Mouse (Mus musculus): ENCODE data around the gene Pim1.

Pim1 gene

DNA sequence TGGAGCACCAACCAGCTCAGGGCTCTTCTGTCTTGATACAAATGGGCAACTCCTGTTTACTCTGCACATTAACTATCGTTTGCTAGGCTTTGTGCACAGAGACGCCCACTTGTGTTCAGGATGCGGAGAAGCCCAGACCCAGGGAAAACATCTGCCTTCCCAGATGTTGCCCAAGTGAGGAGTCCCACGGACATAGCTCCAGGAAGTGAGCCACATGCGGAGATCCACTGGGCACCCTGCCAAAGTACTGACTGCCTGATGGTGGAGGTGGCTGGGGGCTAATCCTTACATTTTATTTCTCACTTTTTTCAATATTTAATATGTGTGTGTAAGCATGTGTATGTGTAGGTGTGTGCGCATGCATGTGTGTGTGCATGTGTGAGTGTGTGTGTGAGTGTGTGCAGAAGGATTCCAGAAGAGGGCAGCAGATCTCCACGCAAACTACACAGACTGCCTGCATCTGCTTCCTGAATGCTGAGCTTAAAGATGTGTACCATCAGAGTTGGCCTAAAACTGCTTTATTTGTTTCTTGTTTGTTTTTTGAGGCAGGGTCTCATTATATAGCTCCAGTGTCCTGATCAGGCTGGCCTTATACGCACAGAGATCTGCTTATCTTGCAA lies 38.1 kb downstream of the Pim1 start:
- no peak for DNase-seq (ENCODE audit: low spot score in 2 of 2)

DNA sequence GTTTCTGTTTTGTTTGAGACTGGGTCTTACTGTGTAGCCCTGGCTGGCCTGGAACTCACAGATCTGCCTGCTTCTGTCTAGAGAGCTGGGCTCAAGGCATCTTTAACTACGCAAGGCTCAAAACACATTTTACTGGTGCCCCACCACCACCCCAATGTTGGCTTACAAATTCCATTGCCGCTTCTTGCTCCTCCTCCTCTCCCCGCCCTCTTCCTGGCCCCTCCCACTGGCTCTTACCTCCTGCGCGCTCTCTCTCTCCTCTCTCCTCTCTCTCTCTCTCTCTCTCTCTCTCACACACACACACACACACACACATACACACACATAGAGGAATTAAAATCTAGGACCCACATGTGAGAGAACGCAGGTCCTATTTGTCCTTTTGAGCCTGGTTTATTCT lies 40.0 kb downstream of the Pim1 start:
- no peak for DNase-seq (ENCODE audit: low spot score in 2 of 2)

DNA sequence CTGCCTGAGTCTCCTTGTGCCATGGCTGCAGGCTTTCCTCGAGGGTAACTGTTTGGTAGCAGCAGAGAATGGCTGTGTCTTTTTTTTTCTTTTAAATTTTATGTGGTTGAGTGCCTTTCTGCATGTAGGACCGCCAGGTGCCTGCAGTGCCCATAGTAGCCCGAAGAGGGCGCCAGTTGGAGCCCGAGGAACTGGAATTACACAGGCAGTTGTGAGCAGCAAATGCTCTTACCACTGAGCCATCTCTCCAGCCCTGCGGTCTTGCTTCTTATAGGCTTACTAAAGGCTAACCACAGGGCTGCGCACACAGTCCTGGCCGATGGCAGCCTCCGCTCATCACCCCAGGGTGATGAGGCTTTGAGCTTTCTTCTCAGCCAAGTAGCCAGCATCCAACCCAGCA lies 40.7 kb downstream of the Pim1 start:
- DNase-seq (ENCODE audit: low spot score in 2 of 2): peak in 1 of 2 experiments; percentile 37

DNA sequence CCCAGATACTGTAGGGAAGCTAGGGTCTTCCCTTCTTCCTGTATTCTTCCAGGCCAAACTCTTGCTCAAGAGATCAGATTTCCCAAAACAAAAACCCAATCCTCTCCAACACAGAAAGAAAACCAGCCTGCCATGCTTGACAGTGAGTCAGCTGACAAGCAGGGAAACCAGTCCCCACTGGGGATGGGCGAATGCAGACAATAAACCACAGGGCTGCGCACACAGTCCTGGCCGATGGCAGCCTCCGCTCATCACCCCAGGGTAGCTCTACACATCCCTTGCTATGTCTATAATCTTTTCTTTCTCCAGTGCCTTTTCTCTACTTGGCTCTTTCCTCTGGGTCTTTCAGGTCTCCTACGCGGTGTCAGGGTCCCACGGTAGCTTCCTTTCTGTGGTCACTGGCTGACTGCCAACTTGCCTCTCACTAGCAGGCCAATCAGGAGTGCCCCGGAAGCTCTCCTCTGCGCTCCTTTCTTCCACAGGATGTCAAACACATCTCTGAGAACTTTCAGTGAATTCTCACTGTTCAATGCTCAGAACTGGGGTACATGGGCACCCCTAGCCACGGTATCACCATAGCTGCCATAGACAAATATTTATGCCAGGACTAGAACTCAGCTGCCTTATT lies 41.3 kb downstream of the Pim1 start:
- peak; percentile 69 to 75 for DNase-seq (ENCODE audit: low spot score in 2 of 2)

DNA sequence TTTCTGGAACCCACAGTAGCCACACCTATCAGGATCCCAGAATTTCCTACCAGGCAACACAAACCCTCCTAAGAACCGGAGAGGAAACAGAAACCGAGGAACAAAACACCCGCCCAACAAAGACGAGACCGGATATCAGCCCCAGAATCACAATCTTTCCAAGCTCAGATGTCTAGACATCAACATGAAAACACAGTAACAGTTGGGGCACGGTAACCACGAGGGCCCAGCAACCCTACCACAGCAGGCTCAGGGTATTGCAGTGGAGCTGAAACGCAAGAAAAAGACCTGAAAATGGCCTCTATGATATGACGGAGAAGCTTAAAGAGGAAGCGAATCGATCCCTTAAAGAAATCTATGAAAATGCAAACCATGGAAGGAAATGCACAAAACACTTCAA lies 43.3 kb downstream of the Pim1 start:
- DNase-seq (ENCODE audit: low spot score in 2 of 2): peak; percentile 23 to 33

DNA sequence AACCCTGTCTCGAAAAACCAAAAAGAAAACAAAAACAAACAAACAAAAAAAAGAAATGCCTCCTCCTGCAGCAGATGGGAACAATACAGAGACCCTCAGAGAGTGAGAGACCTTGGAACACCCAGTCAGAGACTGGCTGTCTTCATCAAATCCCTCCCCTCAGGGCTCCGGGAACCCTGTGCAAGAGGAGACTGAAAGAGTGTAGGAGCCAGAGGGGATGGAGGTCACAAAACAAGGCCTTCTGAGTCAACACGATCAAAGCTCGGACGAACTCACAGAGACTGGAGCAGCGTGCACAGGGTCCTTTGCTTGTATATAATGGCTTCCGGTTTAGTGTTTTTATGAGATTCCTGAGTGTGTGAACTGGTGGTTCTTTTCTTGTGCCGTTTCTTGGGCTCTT lies 49.9 kb downstream of the Pim1 start:
- DNase-seq (ENCODE audit: low spot score in 2 of 2): no peak

DNA sequence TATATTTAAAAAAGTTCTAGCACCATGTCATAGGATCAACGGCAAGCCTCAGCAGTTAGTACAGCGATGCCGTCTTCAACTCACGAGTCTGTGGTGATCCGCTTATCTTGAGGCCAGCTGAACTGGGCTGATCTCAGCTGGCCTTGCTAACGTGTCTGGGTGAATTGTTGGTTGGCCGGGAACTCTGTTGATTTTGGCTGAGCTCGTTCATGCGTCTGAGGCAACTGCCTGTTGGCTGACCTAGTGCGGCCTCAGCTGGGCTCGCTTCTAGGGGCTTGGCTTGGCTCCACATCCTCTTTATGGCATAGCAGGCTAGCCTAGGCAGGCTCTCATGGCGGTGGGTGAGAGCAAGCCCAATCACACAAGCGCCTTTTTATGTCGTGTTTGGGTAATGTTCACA lies 50.9 kb downstream of the Pim1 start:
- DNase-seq (ENCODE audit: low spot score in 2 of 2): no peak

DNA sequence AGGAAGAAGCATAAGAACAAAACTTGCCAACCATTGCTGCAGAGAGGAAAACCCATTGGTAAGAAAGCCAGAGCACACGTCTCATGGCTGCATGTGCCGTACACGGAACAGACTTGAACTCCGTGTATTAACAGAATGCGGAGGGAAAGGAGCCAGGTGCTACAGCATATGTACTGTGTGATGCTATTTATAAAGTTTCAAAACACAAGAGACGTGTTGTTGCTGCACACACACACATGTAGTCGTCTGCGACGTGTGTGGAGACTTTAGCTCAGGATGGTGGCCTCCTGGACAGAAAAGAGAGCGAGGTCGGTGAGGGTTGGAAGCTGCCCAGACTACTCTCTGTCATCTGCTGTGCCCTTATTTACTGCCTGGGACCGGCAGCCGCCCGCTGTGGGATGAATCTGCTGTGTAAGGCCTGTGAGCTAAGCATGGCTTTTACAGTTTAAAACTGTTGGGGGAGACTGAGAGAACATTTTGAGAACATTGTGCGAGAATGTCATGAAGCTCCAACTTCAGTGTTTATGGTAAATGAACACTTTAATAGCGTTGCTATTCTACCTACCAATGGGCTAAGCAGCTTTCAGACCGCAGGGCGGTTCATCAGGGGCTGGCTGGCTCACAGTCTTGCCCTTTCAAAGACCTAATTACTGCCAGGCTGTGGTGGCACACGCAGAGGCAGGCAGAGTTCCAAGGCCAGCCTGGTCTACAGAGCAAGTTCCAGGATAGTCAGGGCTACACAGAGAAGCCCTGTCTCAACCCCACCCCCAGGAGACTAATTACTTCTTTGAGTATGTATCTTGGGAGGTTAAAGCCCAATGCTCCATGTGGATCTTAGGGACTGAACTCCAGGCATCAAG lies 52.5 kb downstream of the Pim1 start:
- no peak for DNase-seq (ENCODE audit: low spot score in 2 of 2)

DNA sequence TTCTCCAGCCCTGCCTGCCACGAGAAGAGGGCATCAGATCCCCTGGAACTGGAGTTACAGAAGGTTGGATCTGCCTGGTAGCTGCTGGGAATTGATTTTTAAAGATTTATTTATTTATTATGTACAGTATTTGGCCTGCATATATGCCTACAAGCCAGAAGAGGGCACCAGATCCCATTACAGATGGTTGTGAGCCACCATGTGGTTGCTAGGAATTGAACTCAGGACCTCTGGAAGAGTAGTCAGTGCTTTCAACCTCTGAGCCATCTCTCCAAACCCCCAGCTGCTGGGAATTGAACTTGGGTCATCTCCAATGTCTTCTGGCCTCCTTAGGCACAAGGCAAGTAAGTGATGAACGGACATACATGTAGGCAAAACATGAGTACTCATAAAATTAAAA lies 53.5 kb downstream of the Pim1 start:
- no peak for DNase-seq (ENCODE audit: low spot score in 2 of 2)

DNA sequence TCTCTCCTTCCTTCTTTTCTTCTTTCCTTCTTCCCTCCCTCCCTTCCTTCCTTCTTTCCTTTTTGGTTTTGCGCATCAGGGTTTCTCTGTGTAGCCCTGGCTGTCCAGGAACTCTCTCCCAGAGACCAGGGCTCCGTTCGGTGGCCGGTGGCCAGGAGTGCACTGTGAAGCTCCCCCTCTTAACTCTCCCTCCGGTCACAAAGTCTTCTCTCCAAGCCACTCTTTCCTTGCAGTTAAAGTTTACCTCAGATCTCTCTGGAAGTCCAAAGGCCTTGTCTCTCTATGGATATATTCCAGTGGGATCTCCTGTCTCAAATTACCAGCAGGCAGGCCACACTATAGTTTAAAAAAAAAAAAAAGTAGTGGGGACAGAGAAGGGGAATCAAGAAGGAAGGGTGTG lies 54.7 kb downstream of the Pim1 start:
- DNase-seq (ENCODE audit: low spot score in 2 of 2): no peak
